Mouse (Mus musculus): ENCODE data around the gene Ifnl2. TPM values are rescaled to one million over a fixed set of nuclear protein-coding genes. Genes with fewer than 3 reads are reported as not detected.

Ifnl2 gene
- total and polyA plus RNA-seq, 3 experiments = 0.27 TPM; not detected in 2

DNA sequence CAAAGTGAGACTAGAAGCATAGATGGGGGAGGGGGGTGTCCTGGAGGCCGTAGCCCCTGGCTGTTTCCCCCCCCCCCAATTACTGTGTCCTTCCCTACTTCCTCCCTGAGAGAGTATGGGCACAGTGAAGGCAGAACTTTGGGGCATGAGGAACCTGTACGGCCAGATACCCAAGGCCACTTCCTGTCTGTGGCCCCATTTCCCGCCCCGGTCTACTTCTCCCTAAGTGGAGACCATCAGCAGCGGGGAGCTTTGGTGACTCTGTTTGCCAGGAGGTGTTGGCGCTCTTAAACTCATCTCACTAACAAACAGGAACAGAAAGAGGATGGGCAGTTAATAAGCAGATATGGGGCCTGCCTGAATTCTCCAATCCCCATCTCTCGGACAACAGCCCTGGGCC, 37.4 kb upstream of the Ifnl2 start:
- Histone ChIP-seq H3K36me3 (replicated peaks) (no peaks in the 10 kb centered on the region), H3K4me1 (ENCODE audit: insufficient read depth, low read depth, low read length) (peaks cover 9% of the 10 kb centered on the region), H3K4me3 (ENCODE audit: low read depth, low read length) (no peak overlapping the region), H3K9me3 (replicated peaks) (no peaks in the 10 kb centered on the region), H3K27me3 (ENCODE audit: insufficient read depth, low read length) (peaks cover 28% of the 10 kb centered on the region; the same call in 1 of the 2 replicates)
- no peak for ATAC-seq (ENCODE audit: extremely low read depth, insufficient number of reproducible peaks, low FRiP score, poor library complexity, severe bottlenecking)
- TF ChIP-seq TAL1 (conservative IDR thresholded peaks at IDR 0.05; ENCODE audit: low read depth, low read length) = no peak
- no peak for TF ChIP-seq CTCF (IDR thresholded peaks at IDR 0.05; ENCODE audit: low read depth, low read length)
- TF ChIP-seq GATA1 (IDR thresholded peaks at IDR 0.05; ENCODE audit: borderline replicate concordance, low read length) = no peak
- no peak for TF ChIP-seq GATA2 (IDR thresholded peaks at IDR 0.05; ENCODE audit: borderline replicate concordance, low read depth, low read length)
- TF ChIP-seq POLR2AphosphoS5 (IDR thresholded peaks at IDR 0.05; ENCODE audit: insufficient replicate concordance, low read depth, low read length) = no peak
- DNase-seq (ENCODE audit: low spot score) = no peak

DNA sequence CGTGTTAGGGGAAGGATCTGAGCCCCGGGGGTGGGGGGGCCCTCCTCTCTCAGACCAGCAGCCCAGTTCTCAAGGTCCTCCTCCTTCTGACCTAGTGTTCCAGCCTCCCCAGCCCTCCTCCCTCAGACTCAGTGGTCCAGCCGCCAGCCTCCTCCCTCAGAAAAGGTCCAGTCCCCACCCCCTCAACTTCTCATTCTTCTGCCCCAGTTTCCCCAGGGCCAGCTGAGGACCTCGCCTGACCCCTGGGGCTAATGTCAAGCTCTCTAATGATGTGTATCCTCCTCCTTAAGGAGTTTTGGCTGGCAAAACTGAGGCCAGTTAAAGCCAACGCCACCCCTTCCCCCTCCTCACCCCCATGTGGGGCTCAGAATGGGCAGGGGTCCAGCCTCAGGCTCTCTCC, 36.9 kb upstream of the Ifnl2 start, which contains the start of gene Nccrp1:
TSS of gene Nccrp1 (minus strand) at position 101 of the 400 bp plus-strand sequence.
- no peaks in the 10 kb centered on the region for H3K9me3 ChIP-seq (replicated peaks)
- peaks cover 25% of the 10 kb centered on the region; the same call in 1 of the 2 replicates for H3K27me3 ChIP-seq (ENCODE audit: insufficient read depth, low read length)
- H3K4me3 ChIP-seq (ENCODE audit: low read depth, low read length) = no peak within 1 kb of the TSS
- H3K4me1 ChIP-seq (ENCODE audit: insufficient read depth, low read depth, low read length) = peaks cover 9% of the 10 kb centered on the region
- TF ChIP-seq TAL1 (conservative IDR thresholded peaks at IDR 0.05; ENCODE audit: low read depth, low read length) (no peak), POLR2AphosphoS5 (IDR thresholded peaks at IDR 0.05; ENCODE audit: insufficient replicate concordance, low read depth, low read length) (no peak), GATA1 (IDR thresholded peaks at IDR 0.05; ENCODE audit: borderline replicate concordance, low read length) (no peak), CTCF (IDR thresholded peaks at IDR 0.05; ENCODE audit: low read depth, low read length) (no peak), GATA2 (IDR thresholded peaks at IDR 0.05; ENCODE audit: borderline replicate concordance, low read depth, low read length) (no peak)
- no peak for ATAC-seq (ENCODE audit: extremely low read depth, insufficient number of reproducible peaks, low FRiP score, poor library complexity, severe bottlenecking)
- no peaks in the 10 kb centered on the region for H3K36me3 ChIP-seq (replicated peaks)
- no peak for DNase-seq (ENCODE audit: low spot score)

DNA sequence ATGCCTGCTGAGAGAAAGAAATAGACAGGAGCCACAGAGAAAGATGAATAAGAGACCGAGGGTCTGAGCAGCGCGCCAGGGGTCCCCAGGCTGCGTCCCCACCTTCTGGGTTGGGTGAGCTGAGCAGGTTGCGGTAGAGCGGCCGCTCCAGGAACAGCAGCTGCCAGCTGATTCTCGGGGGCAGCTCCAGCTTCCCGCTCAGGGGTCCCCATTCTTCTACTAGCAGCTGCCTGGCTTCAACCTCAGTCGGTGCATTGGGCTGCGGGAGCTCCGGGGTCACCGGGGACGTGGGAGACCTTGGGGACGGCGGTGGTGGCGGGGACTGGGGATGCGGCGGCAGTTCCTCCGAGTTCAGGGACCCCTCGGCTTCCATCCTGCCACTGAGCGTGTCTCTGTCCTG, 36.4 kb upstream of the Ifnl2 start:
- Histone ChIP-seq H3K9me3 (replicated peaks) (no peaks in the 10 kb centered on the region), H3K27me3 (ENCODE audit: insufficient read depth, low read length) (peaks cover 22% of the 10 kb centered on the region; the same call in 1 of the 2 replicates), H3K36me3 (replicated peaks) (no peaks in the 10 kb centered on the region), H3K4me1 (ENCODE audit: insufficient read depth, low read depth, low read length) (peaks cover 9% of the 10 kb centered on the region), H3K4me3 (ENCODE audit: low read depth, low read length) (no peak overlapping the region)
- no peak for ATAC-seq (ENCODE audit: extremely low read depth, insufficient number of reproducible peaks, low FRiP score, poor library complexity, severe bottlenecking)
- DNase-seq (ENCODE audit: low spot score) = no peak
- TF ChIP-seq GATA2 (IDR thresholded peaks at IDR 0.05; ENCODE audit: borderline replicate concordance, low read depth, low read length) (no peak), TAL1 (conservative IDR thresholded peaks at IDR 0.05; ENCODE audit: low read depth, low read length) (no peak), GATA1 (IDR thresholded peaks at IDR 0.05; ENCODE audit: borderline replicate concordance, low read length) (no peak), CTCF (IDR thresholded peaks at IDR 0.05; ENCODE audit: low read depth, low read length) (no peak)

DNA sequence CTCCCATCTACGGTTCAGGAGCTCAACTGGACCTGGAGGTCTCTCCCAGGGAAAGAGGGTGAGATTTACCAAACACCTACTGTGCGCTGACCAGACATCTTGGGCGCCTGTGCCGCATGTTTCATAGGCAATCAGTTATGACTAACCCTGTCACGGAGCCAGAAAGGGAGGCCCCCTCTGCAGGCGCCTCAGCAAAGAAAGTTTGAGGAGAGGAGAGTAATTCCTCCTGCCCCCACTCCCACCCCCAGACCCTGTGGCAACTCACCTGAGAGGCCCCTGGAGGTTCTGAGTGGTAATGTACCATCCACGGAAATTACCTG, 35.6 kb upstream of the Ifnl2 start:
- no peak for DNase-seq (ENCODE audit: low spot score)
- Histone ChIP-seq H3K27me3 (ENCODE audit: insufficient read depth, low read length) (peaks cover 25% of the 10 kb centered on the region; the same call in 1 of the 2 replicates), H3K36me3 (replicated peaks) (no peaks in the 10 kb centered on the region), H3K4me1 (ENCODE audit: insufficient read depth, low read depth, low read length) (peaks cover 9% of the 10 kb centered on the region), H3K9me3 (replicated peaks) (peaks cover 2% of the 10 kb centered on the region), H3K4me3 (ENCODE audit: low read depth, low read length) (no peak overlapping the region)
- ATAC-seq (ENCODE audit: extremely low read depth, insufficient number of reproducible peaks, low FRiP score, poor library complexity, severe bottlenecking) = no peak
- no peak for TF ChIP-seq POLR2AphosphoS5 (IDR thresholded peaks at IDR 0.05; ENCODE audit: insufficient replicate concordance, low read depth, low read length)

DNA sequence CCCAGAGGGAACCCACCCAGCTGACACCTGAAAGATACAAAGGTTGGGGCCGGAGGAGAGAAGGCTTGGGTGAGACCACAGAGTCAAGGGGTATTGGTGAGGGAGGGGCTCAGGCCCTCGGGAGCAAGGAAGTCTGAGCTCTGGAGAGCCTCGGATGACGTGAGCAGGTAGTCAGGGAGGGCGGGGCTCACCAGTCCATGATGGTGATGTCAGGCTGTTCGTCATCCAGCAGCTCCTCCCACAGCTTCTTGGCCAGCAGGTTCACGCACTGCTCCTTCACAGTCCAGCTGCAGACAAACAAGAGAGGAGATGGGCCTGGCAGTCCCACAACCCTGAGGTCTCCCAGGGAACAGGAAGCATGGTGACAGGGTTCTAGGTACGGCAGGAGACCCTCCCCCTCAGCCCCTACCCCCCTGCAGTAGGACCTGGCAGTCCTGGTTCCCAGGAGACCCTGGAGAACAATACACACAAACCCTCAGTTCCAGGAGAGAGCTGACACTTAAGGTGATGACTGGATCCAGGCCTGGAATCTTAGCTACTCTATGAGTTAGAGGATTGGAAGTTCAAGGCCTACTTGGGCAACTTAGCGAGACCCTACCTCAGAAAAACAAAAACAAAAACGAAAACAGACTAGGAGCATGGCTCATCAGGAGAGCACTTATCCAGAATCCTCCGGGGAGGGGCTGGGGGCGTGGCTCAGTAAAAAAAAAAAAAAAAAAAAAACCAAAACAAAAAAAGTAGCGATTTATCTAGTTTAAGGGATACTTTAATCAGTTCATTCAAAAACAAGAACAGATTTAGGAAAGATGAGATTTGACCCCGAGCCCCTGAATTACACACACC, 35.0 kb upstream of the Ifnl2 start:
- peaks cover 27% of the 10 kb centered on the region; the same call in 1 of the 2 replicates for H3K27me3 ChIP-seq (ENCODE audit: insufficient read depth, low read length)

DNA sequence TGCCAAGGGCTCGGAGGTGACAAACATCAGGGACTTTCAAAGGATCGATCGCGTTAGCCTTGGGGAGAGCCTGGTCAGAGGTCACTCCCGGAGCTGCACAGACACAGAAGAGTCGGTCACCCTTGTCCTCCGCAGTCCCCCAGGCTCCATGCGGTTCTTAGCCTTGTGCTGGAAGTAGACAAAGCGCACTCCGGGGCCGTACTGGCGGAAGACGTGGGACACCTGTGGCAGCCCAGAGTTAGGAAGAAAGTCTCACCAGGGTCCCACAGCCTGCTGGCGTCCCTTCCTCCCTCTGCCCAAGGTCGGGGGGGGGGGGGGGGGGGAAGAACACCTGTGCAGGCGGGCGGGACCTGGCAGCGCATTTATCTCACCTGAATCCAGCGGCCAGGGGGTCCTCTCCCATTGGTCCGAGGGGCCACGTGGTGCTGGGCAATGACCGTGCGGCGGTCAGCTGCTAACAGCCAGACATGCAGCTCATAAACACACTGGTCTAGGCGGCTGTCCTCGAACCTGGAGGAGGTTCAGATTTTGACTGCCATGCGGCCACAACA, 33.9 kb upstream of the Ifnl2 start:
- TF ChIP-seq POLR2AphosphoS5 (IDR thresholded peaks at IDR 0.05; ENCODE audit: insufficient replicate concordance, low read depth, low read length) = no peak
- no peak for TF ChIP-seq CTCF (IDR thresholded peaks at IDR 0.05; ENCODE audit: low read depth, low read length)
- DNase-seq (ENCODE audit: low spot score) (no peak), ATAC-seq (ENCODE audit: extremely low read depth, insufficient number of reproducible peaks, low FRiP score, poor library complexity, severe bottlenecking) (no peak)
- H3K9me3 ChIP-seq (replicated peaks) = peaks cover 17% of the 10 kb centered on the region
- H3K36me3 ChIP-seq (replicated peaks) = no peaks in the 10 kb centered on the region
- peaks cover 27% of the 10 kb centered on the region; the same call in 1 of the 2 replicates for H3K27me3 ChIP-seq (ENCODE audit: insufficient read depth, low read length)
- peaks cover 9% of the 10 kb centered on the region for H3K4me1 ChIP-seq (ENCODE audit: insufficient read depth, low read depth, low read length)
- H3K4me3 ChIP-seq (ENCODE audit: low read depth, low read length) = no peak overlapping the region

More for the DNA sequence above, 35.0 kb upstream of the Ifnl2 start:
- DNase-seq (ENCODE audit: low spot score) (no peak), ATAC-seq (ENCODE audit: extremely low read depth, insufficient number of reproducible peaks, low FRiP score, poor library complexity, severe bottlenecking) (no peak)
- H3K9me3 ChIP-seq (replicated peaks) = peaks cover 8% of the 10 kb centered on the region
- peaks cover 9% of the 10 kb centered on the region for H3K4me1 ChIP-seq (ENCODE audit: insufficient read depth, low read depth, low read length)
- H3K36me3 ChIP-seq (replicated peaks) = no peaks in the 10 kb centered on the region
- TF ChIP-seq GATA1 (IDR thresholded peaks at IDR 0.05; ENCODE audit: borderline replicate concordance, low read length) (no peak), GATA2 (IDR thresholded peaks at IDR 0.05; ENCODE audit: borderline replicate concordance, low read depth, low read length) (no peak), TAL1 (conservative IDR thresholded peaks at IDR 0.05; ENCODE audit: low read depth, low read length) (no peak), POLR2AphosphoS5 (IDR thresholded peaks at IDR 0.05; ENCODE audit: insufficient replicate concordance, low read depth, low read length) (no peak), CTCF (IDR thresholded peaks at IDR 0.05; ENCODE audit: low read depth, low read length) (no peak)
- H3K4me3 ChIP-seq (ENCODE audit: low read depth, low read length) = no peak overlapping the region

Data from G1E (cell line).